Mouse (Mus musculus) heart, adult 2 months (tissue): ENCODE measurements around the gene Stxbp1. TPM values are rescaled to one million over a fixed set of nuclear protein-coding genes. Genes with fewer than 3 reads are reported as not detected.

Experiments
- DNase-seq, 2 experiments: peaks; one replicate each; pipeline ENCODE4 v3.0.0; 2021
- H3K27ac ChIP-seq: fragments of 200-600 bp; 2 replicates; pipeline ENCODE4 v1.8.1; 2022
- H3K27me3 ChIP-seq: fragments of 200-500 bp; 2 replicates; pipeline ENCODE4 v1.6.1; 2012; ENCODE audit warnings: mild to moderate bottlenecking, low read length, inconsistent platforms, mixed read lengths; ENCODE audit not compliant: control insufficient read depth, insufficient read depth
- H3K36me3 ChIP-seq: fragments of 200-500 bp; 2 replicates; pipeline ENCODE4 v1.6.1; 2012; ENCODE audit warnings: low read length, inconsistent platforms; ENCODE audit not compliant: control insufficient read depth, insufficient read depth
- H3K4me1 ChIP-seq: fragments of 200-500 bp; 2 replicates; pipeline ENCODE4 v1.6.1; 2011; ENCODE audit warnings: low read length; ENCODE audit not compliant: control insufficient read depth, insufficient read depth
- H3K4me3 ChIP-seq: fragments of 200-600 bp; 2 replicates; pipeline ENCODE4 v1.8.1; 2022
- H3K79me2 ChIP-seq: fragments of 200-500 bp; replicated peaks from 2 replicates; pipeline ENCODE4 v1.6.1; 2012; ENCODE audit warnings: mild to moderate bottlenecking, inconsistent platforms, low read length, moderate library complexity, mixed read lengths; ENCODE audit not compliant: control insufficient read depth, insufficient read depth
- H3K9ac ChIP-seq: fragments of 200-500 bp; 2 replicates; pipeline ENCODE4 v1.6.1; 2012; ENCODE audit warnings: low read depth, mild to moderate bottlenecking, control low read depth, inconsistent platforms, low read length, mixed read lengths
- CTCF ChIP-seq: fragments of 200-600 bp; IDR thresholded peaks from 2 replicates; pipeline ENCODE4 v1.8.1; 2022; ENCODE audit warnings: antibody characterized with exemption, mild to moderate bottlenecking, moderate library complexity
- EP300 ChIP-seq: fragments of 200-500 bp; IDR thresholded peaks from 2 replicates; pipeline ENCODE4 v1.6.1; 2011; ENCODE audit warnings: low read depth, low read length, control low read depth; ENCODE audit not compliant: insufficient read depth
- POLR2A ChIP-seq: fragments of 200-500 bp; IDR thresholded peaks from 2 replicates; pipeline ENCODE4 v1.6.1; 2011; ENCODE audit warnings: mild to moderate bottlenecking, low read depth, low read length, control low read depth; ENCODE audit not compliant: insufficient read depth
- WGBS: fragments of 180-500 bp; shearing (Covaris S2); methylation state at CpG from one replicate; pipeline ENCODE4 v1.1.7; 2018; 5-methylcytosine and 5-hydroxymethylcytosine counted together
- intact Hi-C: fragments of 180-260 bp; cut with DNase I; formaldehyde crosslinking; loops from one replicate; pipeline ENCODE4 v1.15.1; 2025
- polyA plus RNA-seq: library from polyadenylated mRNA; depleted of rRNA; stranded (reverse); fragments of >200 nt; gene quantifications from 2 replicates; pipeline ENCODE4 v1.2.3, GENCODE M21; 2012
- total RNA-seq, 2 experiments: library from RNA; stranded (reverse); gene quantifications; 2 replicates each; pipeline ENCODE4 v1.2.3; 2021

The Stxbp1 gene
- total and polyA plus RNA-seq, 3 experiments = 9.8 to 14.4 (median 11.4) TPM

- Histone ChIP-seq H3K27me3 (no peaks in the 10 kb centered on the region), H3K27ac (no peak overlapping the region), H3K36me3 (no peaks in the 10 kb centered on the region), H3K9ac (no peak overlapping the region), H3K4me3 (no peak overlapping the region), H3K4me1 (no peaks in the 10 kb centered on the region; the same call in 1 of the 2 replicates), H3K79me2 (no peaks in the 10 kb centered on the region)
- 83% methylated on average over 8 of the region's 8 CpGs for WGBS
- intact Hi-C loops = no loop called here
- no peak for DNase-seq
- TF ChIP-seq POLR2A (no peak), EP300 (no peak)
Measured at GRCm38 (mm10) chr2:32772626-32773279, 74.3 kb downstream of the Stxbp1 start.

- intact Hi-C loops = no loop called here
- no peak for TF ChIP-seq CTCF
- no peak for TF ChIP-seq POLR2A
- no peak for TF ChIP-seq EP300
- Histone ChIP-seq H3K9ac (no peak overlapping the region), H3K4me1 (no peaks in the 10 kb centered on the region; the same call in 1 of the 2 replicates), H3K36me3 (no peaks in the 10 kb centered on the region), H3K79me2 (no peaks in the 10 kb centered on the region), H3K27ac (no peak overlapping the region), H3K27me3 (no peaks in the 10 kb centered on the region), H3K4me3 (no peak overlapping the region)
- WGBS = 30% methylated on average over 12 of the region's 12 CpGs
- DNase-seq = no peak
Measured at GRCm38 (mm10) chr2:32771886-32772285, 75.2 kb downstream of the Stxbp1 start.

GRCm38 (mm10) chr2:32769327-32770085, 77.5 kb downstream of the Stxbp1 start:
- H3K79me2 ChIP-seq = no peaks in the 10 kb centered on the region
- intact Hi-C loops = no loop called here

GRCm38 (mm10) chr2:32768661-32769285, 78.3 kb downstream of the Stxbp1 start:
- intact Hi-C loops = no loop called here
- no peak for DNase-seq
- no peaks in the 10 kb centered on the region for H3K79me2 ChIP-seq
- H3K27ac ChIP-seq = no peak overlapping the region
- 57% methylated on average over 19 of the region's 19 CpGs for WGBS
- no peaks in the 10 kb centered on the region for H3K4me1 ChIP-seq
- no peaks in the 10 kb centered on the region for H3K36me3 ChIP-seq
- TF ChIP-seq CTCF (no peak), EP300 (no peak)
- H3K9ac ChIP-seq = no peak overlapping the region
- no peaks in the 10 kb centered on the region for H3K27me3 ChIP-seq
- no peak overlapping the region for H3K4me3 ChIP-seq

More at GRCm38 (mm10) chr2:32769327-32770085, 77.5 kb downstream of the Stxbp1 start:
- Histone ChIP-seq H3K36me3 (no peaks in the 10 kb centered on the region), H3K4me1 (no peaks in the 10 kb centered on the region), H3K27me3 (no peaks in the 10 kb centered on the region), H3K9ac (no peak overlapping the region), H3K27ac (no peak overlapping the region), H3K4me3 (no peak overlapping the region)
- WGBS = 91% methylated on average over 5 of the region's 5 CpGs
- no peak for DNase-seq
- no peak for TF ChIP-seq POLR2A

- DNase-seq = no peak
- Histone ChIP-seq H3K4me1 (no peaks in the 10 kb centered on the region), H3K79me2 (no peaks in the 10 kb centered on the region), H3K36me3 (no peaks in the 10 kb centered on the region), H3K27me3 (no peaks in the 10 kb centered on the region), H3K27ac (no peak overlapping the region), H3K9ac (no peak overlapping the region), H3K4me3 (no peak overlapping the region)
- TF ChIP-seq POLR2A = no peak
- TF ChIP-seq EP300 = no peak
- no peak for TF ChIP-seq CTCF
- intact Hi-C loops = no loop called here
- WGBS = 58% methylated on average over 12 of the region's 12 CpGs
Measured at GRCm38 (mm10) chr2:32767241-32767640, 79.8 kb downstream of the Stxbp1 start.

GRCm38 (mm10) chr2:32763353-32763752, 83.7 kb downstream of the Stxbp1 start:
- no peaks in the 10 kb centered on the region for H3K79me2 ChIP-seq
- TF ChIP-seq POLR2A (no peak), EP300 (no peak), CTCF (peak; percentile 24; the same call in 1 of the 2 replicates)
- no peak overlapping the region for H3K4me3 ChIP-seq
- no peaks in the 10 kb centered on the region for H3K4me1 ChIP-seq
- no peaks in the 10 kb centered on the region for H3K36me3 ChIP-seq
- no peak for DNase-seq
- no peaks in the 10 kb centered on the region for H3K27me3 ChIP-seq
- intact Hi-C loops = no loop called here
- 79% methylated on average over 3 of the region's 3 CpGs for WGBS
- no peak overlapping the region for H3K27ac ChIP-seq
- H3K9ac ChIP-seq = no peak overlapping the region
